Mouse (Mus musculus): ENCODE results near the gene Inafm1. TPM values are rescaled to one million over a fixed set of nuclear protein-coding genes. Genes with fewer than 3 reads are reported as not detected.
"Not testable (repeated sequence)": the region's sequence is repeated elsewhere in the genome, so short reads cannot be mapped to it uniquely, and the experiment has no call there.

The Inafm1 gene
- polyA plus RNA-seq, 1 experiment from 2014 or later: 11.7 TPM

DNA sequence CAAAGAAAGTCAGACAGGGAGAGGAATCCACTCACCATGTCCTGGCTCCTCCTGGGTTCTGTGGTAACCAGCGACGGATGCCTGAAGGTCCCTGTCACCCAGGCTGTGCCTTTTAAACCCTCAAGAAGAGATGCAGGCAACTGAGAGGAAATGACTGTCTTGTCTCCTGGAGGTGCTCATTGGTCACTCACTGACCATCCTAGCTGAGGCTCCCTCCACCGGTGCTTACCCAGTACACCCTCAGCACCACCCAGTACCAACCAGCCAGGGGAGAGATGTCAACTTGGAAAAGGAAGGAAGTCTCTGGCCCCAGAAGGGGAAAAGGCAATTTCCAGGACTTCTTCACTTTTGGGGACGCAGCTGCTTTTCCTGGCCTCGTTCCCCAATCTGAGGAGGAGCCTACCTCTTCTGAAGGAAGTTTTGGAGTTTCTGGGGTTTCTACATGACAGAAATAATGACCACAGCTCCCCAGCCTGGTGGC is 14.3 kb downstream of the Inafm1 start, which contains the start of gene C5ar1:
C5ar1 (minus strand) TSS at position 431 of the 481 bp plus-strand sequence.
- Histone ChIP-seq H3K9ac (ENCODE audit: low read length) (no peak within 1 kb of the TSS), H3K9me3 (ENCODE audit: control insufficient read depth, low read length) (no peaks in the 10 kb centered on the region), H3K4me2 (ENCODE audit: low read length) (no peak within 1 kb of the TSS), H3K4me3 (ENCODE audit: control insufficient read depth in 1 of 2, insufficient read depth in 1 of 2, low read depth in 1 of 2, low read length in 2 of 2) (no peak within 1 kb of the TSS), H3K36me3 (ENCODE audit: control insufficient read depth, insufficient read depth, low read length) (no peaks in the 10 kb centered on the region), H3K27me3 (ENCODE audit: control insufficient read depth, insufficient read depth, low read length) (no peaks in the 10 kb centered on the region), H3K27ac (replicated peaks in 1 of 2; ENCODE audit: control insufficient read depth in 1 of 2, insufficient read depth in 1 of 2, low read depth in 2 of 2, low read length in 2 of 2) (no peak within 1 kb of the TSS), H3K4me1 (ENCODE audit: control insufficient read depth in 2 of 2, insufficient read depth in 2 of 2, low read length in 2 of 2) (no peaks in the 10 kb centered on the region)
- WGBS: 86% methylated on average over 5 of the region's 5 CpGs
- no peak for ATAC-seq (ENCODE audit: insufficient number of reproducible peaks, insufficient read depth, low FRiP score, low read depth)

DNA sequence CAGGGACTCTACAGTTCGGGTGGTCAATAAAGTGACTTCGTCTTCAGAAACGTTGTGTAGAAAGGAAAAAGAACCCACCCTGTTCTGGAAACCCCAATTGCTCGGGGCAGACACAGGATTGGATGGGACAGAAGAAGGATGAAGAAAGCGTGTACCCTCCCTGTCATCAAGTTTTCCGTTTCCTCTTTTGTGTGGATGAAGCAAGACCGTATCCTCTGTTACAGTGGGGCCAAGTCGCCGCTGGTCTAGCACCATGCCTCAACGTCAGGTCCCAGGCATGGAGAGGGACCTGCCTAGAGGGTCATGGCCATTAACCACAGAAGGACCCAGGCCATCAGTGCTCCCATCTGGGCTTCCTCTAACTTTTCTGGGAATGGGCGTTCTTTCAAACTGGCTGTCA is 15.6 kb downstream of the Inafm1 start:
- Histone ChIP-seq H3K9me3 (ENCODE audit: control insufficient read depth, low read length) (no peaks in the 10 kb centered on the region), H3K27ac (replicated peaks in 1 of 2; ENCODE audit: control insufficient read depth in 1 of 2, insufficient read depth in 1 of 2, low read depth in 2 of 2, low read length in 2 of 2) (no peak overlapping the region), H3K9ac (ENCODE audit: low read length) (no peak overlapping the region), H3K36me3 (ENCODE audit: control insufficient read depth, insufficient read depth, low read length) (no peaks in the 10 kb centered on the region), H3K4me3 (ENCODE audit: control insufficient read depth in 1 of 2, insufficient read depth in 1 of 2, low read depth in 1 of 2, low read length in 2 of 2) (no peak overlapping the region), H3K27me3 (ENCODE audit: control insufficient read depth, insufficient read depth, low read length) (no peaks in the 10 kb centered on the region), H3K4me2 (ENCODE audit: low read length) (no peak overlapping the region), H3K4me1 (ENCODE audit: control insufficient read depth in 2 of 2, insufficient read depth in 2 of 2, low read length in 2 of 2) (no peaks in the 10 kb centered on the region)
- ATAC-seq (ENCODE audit: insufficient number of reproducible peaks, insufficient read depth, low FRiP score, low read depth): no peak
- WGBS: 82% methylated on average over 11 of the region's 11 CpGs

DNA sequence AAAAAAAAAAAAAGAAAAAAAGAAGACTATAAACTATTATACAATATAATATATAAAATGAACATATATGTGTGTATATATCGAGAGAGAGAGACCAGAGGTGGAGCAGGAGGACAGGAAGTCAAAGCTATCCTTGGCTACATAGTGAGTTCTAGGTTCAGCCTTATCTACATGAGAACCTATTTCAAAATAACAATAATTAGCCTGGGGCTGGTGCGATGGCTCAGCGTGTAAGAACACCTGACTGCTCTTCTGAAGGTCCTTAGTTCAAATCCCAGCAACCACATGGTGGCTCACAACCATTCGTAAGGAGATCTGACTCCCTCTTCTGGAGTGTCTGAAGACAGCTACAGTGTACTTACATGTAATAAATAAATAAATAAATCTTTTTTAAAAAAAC is 17.5 kb downstream of the Inafm1 start:
- not testable (repeated sequence) for H3K27ac ChIP-seq (replicated peaks in 1 of 2; ENCODE audit: control insufficient read depth in 1 of 2, insufficient read depth in 1 of 2, low read depth in 2 of 2, low read length in 2 of 2); H3K9ac ChIP-seq (ENCODE audit: low read length); H3K36me3 ChIP-seq (ENCODE audit: control insufficient read depth, insufficient read depth, low read length); H3K27me3 ChIP-seq (ENCODE audit: control insufficient read depth, insufficient read depth, low read length); H3K4me2 ChIP-seq (ENCODE audit: low read length); ATAC-seq (ENCODE audit: insufficient number of reproducible peaks, insufficient read depth, low FRiP score, low read depth); H3K4me1 ChIP-seq (ENCODE audit: control insufficient read depth in 2 of 2, insufficient read depth in 2 of 2, low read length in 2 of 2); H3K9me3 ChIP-seq (ENCODE audit: control insufficient read depth, low read length); H3K4me3 ChIP-seq (ENCODE audit: control insufficient read depth in 1 of 2, insufficient read depth in 1 of 2, low read depth in 1 of 2, low read length in 2 of 2)
- 76% methylated on average over 4 of the region's 4 CpGs for WGBS

DNA sequence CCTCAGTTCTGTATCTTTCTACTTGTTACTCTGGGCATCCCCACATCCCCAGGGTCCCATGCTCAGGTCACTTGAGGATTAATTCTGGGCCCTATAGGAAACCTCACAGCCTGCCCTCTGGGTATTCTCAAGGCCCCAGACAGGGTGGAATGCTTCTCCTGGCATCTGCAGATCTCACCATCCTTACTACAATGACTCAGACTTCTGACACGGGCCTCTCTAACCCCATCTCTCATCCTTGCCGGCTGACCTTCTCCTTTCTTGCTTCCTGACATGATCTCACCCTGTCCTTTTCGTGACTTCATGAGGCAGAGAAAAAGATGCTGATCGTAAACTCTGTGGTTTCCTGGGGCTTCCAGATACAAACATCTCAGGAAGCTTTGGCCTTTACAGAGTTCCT is 19.2 kb downstream of the Inafm1 start:
- WGBS: 39% methylated on average over 4 of the region's 4 CpGs
- no peak overlapping the region for H3K9ac ChIP-seq (ENCODE audit: low read length)
- no peak overlapping the region for H3K27ac ChIP-seq (replicated peaks in 1 of 2; ENCODE audit: control insufficient read depth in 1 of 2, insufficient read depth in 1 of 2, low read depth in 2 of 2, low read length in 2 of 2)
- H3K4me2 ChIP-seq (ENCODE audit: low read length): no peak overlapping the region
- no peaks in the 10 kb centered on the region for H3K27me3 ChIP-seq (ENCODE audit: control insufficient read depth, insufficient read depth, low read length)
- H3K9me3 ChIP-seq (ENCODE audit: control insufficient read depth, low read length): no peaks in the 10 kb centered on the region
- no peak overlapping the region for H3K4me3 ChIP-seq (ENCODE audit: control insufficient read depth in 1 of 2, insufficient read depth in 1 of 2, low read depth in 1 of 2, low read length in 2 of 2)
- no peaks in the 10 kb centered on the region for H3K36me3 ChIP-seq (ENCODE audit: control insufficient read depth, insufficient read depth, low read length)
- ATAC-seq (ENCODE audit: insufficient number of reproducible peaks, insufficient read depth, low FRiP score, low read depth): no peak
- no peaks in the 10 kb centered on the region for H3K4me1 ChIP-seq (ENCODE audit: control insufficient read depth in 2 of 2, insufficient read depth in 2 of 2, low read length in 2 of 2)

DNA sequence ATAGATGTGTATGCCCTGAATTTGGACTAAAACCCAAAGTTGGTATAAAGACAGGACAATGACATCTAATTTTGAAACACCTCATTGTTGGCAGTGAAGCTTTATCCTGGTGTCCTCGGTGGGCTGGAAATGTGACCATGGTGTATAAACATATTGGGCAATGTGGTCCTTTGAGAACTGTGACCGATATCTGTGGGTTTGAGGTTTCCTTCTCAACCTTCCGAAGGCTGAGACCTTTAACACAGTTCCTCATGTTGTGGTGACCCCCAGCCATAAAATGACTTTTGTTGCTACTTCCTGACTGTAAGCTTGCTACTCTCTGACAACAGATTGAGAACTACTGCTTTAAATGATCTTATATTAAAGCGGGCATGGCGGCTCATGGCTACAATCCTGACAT is 22.7 kb downstream of the Inafm1 start:
- Histone ChIP-seq H3K4me3 (ENCODE audit: control insufficient read depth in 1 of 2, insufficient read depth in 1 of 2, low read depth in 1 of 2, low read length in 2 of 2) (no peak overlapping the region), H3K27me3 (ENCODE audit: control insufficient read depth, insufficient read depth, low read length) (no peaks in the 10 kb centered on the region), H3K9ac (ENCODE audit: low read length) (no peak overlapping the region), H3K9me3 (ENCODE audit: control insufficient read depth, low read length) (no peaks in the 10 kb centered on the region), H3K4me2 (ENCODE audit: low read length) (no peak overlapping the region), H3K4me1 (ENCODE audit: control insufficient read depth in 2 of 2, insufficient read depth in 2 of 2, low read length in 2 of 2) (no peaks in the 10 kb centered on the region), H3K36me3 (ENCODE audit: control insufficient read depth, insufficient read depth, low read length) (no peaks in the 10 kb centered on the region), H3K27ac (replicated peaks in 1 of 2; ENCODE audit: control insufficient read depth in 1 of 2, insufficient read depth in 1 of 2, low read depth in 2 of 2, low read length in 2 of 2) (no peak overlapping the region)
- ATAC-seq (ENCODE audit: insufficient number of reproducible peaks, insufficient read depth, low FRiP score, low read depth): no peak
- WGBS: 73% methylated on average over 5 of the region's 5 CpGs

DNA sequence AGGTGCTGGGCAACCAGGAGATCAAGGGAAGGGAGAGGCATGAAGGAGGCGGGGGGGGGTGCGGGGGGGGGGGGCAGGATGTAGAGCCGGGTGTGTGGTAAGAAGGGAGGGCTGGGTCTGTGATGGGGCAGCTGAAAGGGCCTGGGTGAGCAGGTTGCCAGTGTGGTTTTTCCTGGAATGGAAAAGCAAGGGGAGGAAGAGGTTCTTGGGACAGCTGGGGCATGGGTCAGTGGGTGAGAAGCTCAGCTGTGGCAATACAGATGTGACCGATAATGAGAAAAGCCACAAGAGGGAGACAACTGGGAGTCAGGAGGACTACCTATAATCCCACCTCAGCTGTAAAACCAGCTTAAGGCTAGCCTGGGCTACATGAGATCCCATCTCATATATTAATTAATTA is 27.5 kb downstream of the Inafm1 start:
- H3K4me1 ChIP-seq (ENCODE audit: control insufficient read depth in 2 of 2, insufficient read depth in 2 of 2, low read length in 2 of 2): no peaks in the 10 kb centered on the region
- H3K36me3 ChIP-seq (ENCODE audit: control insufficient read depth, insufficient read depth, low read length): no peaks in the 10 kb centered on the region
- no peaks in the 10 kb centered on the region for H3K9me3 ChIP-seq (ENCODE audit: control insufficient read depth, low read length)
- H3K27ac ChIP-seq (replicated peaks in 1 of 2; ENCODE audit: control insufficient read depth in 1 of 2, insufficient read depth in 1 of 2, low read depth in 2 of 2, low read length in 2 of 2): no peak overlapping the region
- H3K4me3 ChIP-seq (ENCODE audit: control insufficient read depth in 1 of 2, insufficient read depth in 1 of 2, low read depth in 1 of 2, low read length in 2 of 2): no peak overlapping the region
- H3K4me2 ChIP-seq (ENCODE audit: low read length): no peak overlapping the region
- H3K9ac ChIP-seq (ENCODE audit: low read length): no peak overlapping the region
- H3K27me3 ChIP-seq (ENCODE audit: control insufficient read depth, insufficient read depth, low read length): no peaks in the 10 kb centered on the region
- 30% methylated on average over 3 of the region's 4 CpGs for WGBS
- no peak for ATAC-seq (ENCODE audit: insufficient number of reproducible peaks, insufficient read depth, low FRiP score, low read depth)

DNA sequence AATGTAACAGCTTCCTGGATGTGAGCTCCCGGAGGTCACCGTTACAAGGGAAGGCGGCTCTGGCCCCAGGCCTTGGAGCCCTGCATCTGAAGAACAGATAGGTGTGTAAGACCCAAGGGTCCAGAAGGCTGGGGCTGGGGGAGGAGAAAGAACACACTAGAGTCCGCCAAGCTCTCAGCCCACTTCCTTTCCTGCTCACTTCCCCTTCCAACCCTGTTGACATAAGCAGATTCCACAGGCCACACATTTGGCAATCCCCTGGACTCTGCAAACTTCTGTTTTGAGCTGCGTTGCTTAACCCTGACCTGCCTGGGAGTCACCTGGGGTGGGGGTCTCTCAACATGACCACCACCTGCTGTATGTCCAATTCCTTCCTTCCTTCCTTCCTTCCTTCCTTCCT is 29.4 kb downstream of the Inafm1 start, which contains the start of gene C5ar2:
C5ar2 (minus strand) TSS at position 88 of the 400 bp plus-strand sequence.
- no peak for ATAC-seq (ENCODE audit: insufficient number of reproducible peaks, insufficient read depth, low FRiP score, low read depth)
- Histone ChIP-seq H3K9ac (ENCODE audit: low read length) (no peak within 1 kb of the TSS), H3K4me2 (ENCODE audit: low read length) (no peak within 1 kb of the TSS), H3K9me3 (ENCODE audit: control insufficient read depth, low read length) (no peaks in the 10 kb centered on the region), H3K27ac (replicated peaks in 1 of 2; ENCODE audit: control insufficient read depth in 1 of 2, insufficient read depth in 1 of 2, low read depth in 2 of 2, low read length in 2 of 2) (0 out of 4 replicates have a peak within 1 kb of the TSS, but pooled peaks of 1 of the 2 experiments have one; percentile 41), H3K4me3 (ENCODE audit: control insufficient read depth in 1 of 2, insufficient read depth in 1 of 2, low read depth in 1 of 2, low read length in 2 of 2) (no peak within 1 kb of the TSS), H3K36me3 (ENCODE audit: control insufficient read depth, insufficient read depth, low read length) (no peaks in the 10 kb centered on the region), H3K27me3 (ENCODE audit: control insufficient read depth, insufficient read depth, low read length) (no peaks in the 10 kb centered on the region), H3K4me1 (ENCODE audit: control insufficient read depth in 2 of 2, insufficient read depth in 2 of 2, low read length in 2 of 2) (no peaks in the 10 kb centered on the region)
- 56% methylated on average over 5 of the region's 5 CpGs for WGBS

DNA sequence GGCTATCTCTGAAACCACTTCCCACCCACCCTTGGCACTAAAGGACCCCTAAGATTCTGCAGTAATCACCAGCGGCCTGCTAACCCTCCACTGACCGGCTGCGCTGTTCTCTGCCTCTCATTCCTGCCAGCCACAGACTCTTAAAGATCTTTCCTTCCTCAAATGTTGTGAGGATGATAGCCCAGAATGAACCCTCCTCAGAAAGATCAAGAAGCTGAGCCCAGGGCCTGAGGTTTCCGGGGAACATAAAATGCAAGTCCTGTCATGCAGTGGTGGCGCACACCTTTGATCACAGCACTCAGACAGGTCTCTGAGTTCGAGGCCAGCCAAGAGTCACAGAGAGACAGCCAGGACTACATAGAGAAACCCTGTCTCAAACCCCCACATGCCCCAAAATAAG is 31.2 kb downstream of the Inafm1 start:
- no peaks in the 10 kb centered on the region for H3K27me3 ChIP-seq (ENCODE audit: control insufficient read depth, insufficient read depth, low read length)

More for the DNA sequence above, 31.2 kb downstream of the Inafm1 start:
- 77% methylated on average over 6 of the region's 6 CpGs for WGBS
- no peak overlapping the region for H3K4me3 ChIP-seq (ENCODE audit: control insufficient read depth in 1 of 2, insufficient read depth in 1 of 2, low read depth in 1 of 2, low read length in 2 of 2)
- no peak overlapping the region for H3K9ac ChIP-seq (ENCODE audit: low read length)
- H3K9me3 ChIP-seq (ENCODE audit: control insufficient read depth, low read length): no peaks in the 10 kb centered on the region
- no peaks in the 10 kb centered on the region for H3K4me1 ChIP-seq (ENCODE audit: control insufficient read depth in 2 of 2, insufficient read depth in 2 of 2, low read length in 2 of 2)
- no peak for ATAC-seq (ENCODE audit: insufficient number of reproducible peaks, insufficient read depth, low FRiP score, low read depth)
- no peaks in the 10 kb centered on the region for H3K36me3 ChIP-seq (ENCODE audit: control insufficient read depth, insufficient read depth, low read length)
- H3K27ac ChIP-seq (replicated peaks in 1 of 2; ENCODE audit: control insufficient read depth in 1 of 2, insufficient read depth in 1 of 2, low read depth in 2 of 2, low read length in 2 of 2): no peak overlapping the region
- H3K4me2 ChIP-seq (ENCODE audit: low read length): no peak overlapping the region

All from heart, embryonic 14.5 days (tissue).